Mouse (Mus musculus) brain, embryonic 14.5 days (tissue): ENCODE results near the gene Fam155a.

ENCODE experiments used
- CTCF ChIP-seq: fragments of 200-500 bp; IDR thresholded peaks from 2 replicates; pipeline ENCODE4 v1.5.1; 2012; ENCODE audit warnings: inconsistent platforms, mild to moderate bottlenecking, moderate library complexity, borderline replicate concordance; ENCODE audit not compliant: insufficient read depth, insufficient read length; ENCODE audit errors: extremely low read depth
- POLR2A ChIP-seq: fragments of 200-500 bp; IDR thresholded peaks from 2 replicates; pipeline ENCODE4 v1.6.1; 2012; ENCODE audit warnings: mild to moderate bottlenecking, inconsistent platforms, borderline replicate concordance; ENCODE audit not compliant: poor library complexity, insufficient read depth, insufficient read length, severe bottlenecking; ENCODE audit errors: extremely low read depth

DNA sequence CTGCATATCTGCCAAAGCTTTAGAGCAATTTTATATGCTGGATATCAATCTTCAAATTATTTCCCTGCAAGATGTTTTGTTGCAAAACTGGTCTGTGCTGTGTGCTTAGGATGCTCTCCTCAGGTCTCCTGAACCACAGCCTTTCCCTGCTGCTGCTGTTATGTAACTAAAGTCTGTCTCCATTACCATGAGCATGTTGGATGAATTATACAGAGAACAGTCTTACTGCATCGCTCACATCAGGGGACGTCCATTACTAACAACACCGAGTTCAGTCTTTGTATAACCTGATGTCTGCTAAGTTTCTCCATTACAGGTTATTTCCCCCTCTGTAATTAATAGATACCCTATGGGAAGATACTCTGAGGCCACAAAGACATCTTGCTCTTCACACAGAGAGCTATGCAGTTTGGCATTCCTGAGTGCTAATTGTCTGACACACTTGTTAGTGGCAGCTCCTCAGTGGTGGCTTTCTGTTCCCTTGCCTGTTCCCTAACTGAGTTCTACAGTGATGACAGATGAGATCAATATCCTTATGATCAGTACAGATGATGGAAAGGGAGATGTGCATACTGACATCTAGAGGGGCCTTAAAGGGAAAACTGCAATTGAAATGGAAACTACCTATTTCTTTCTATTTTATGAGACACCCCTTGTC, 372.2 kb downstream of the Fam155a start:
- no peak for TF ChIP-seq POLR2A
- no peak for TF ChIP-seq CTCF
